Comparison of ENCODE assay signal across 14 mouse cellular contexts in genomic region chr11:72496066-72496465, GRCm38 (mm10). TPM values are rescaled to one million over a fixed set of nuclear protein-coding genes. Genes with fewer than 3 reads are reported as not detected.
"Had no signal": no experiment of that assay in that cellular context is flagged by ENCODE, and none has a peak within 500 bp of the region (broad histone marks: within the 10 kb centered on the region; RNA-seq: fewer than 3 reads in every experiment).

No protein-coding gene starts in this region.

- H3K36me3 ChIP-seq: limb, embryonic 10.5 days; midbrain, embryonic 15.5 days; neural tube, embryonic 12.5 days had no signal

- H3K9me3 ChIP-seq: limb, embryonic 10.5 days; midbrain, embryonic 15.5 days; neural tube, embryonic 12.5 days had no signal

- H3K27me3 ChIP-seq: midbrain, embryonic 15.5 days had no signal

- DNase-seq: kidney, adult 2 months; kidney, postnatal 25 days; lung, adult 2 months; retina, postnatal 1 day; right cerebral cortex, postnatal 4 days had no signal

- H3K4me3 ChIP-seq: left cerebral cortex, adult 2 months; limb, embryonic 10.5 days; midbrain, embryonic 15.5 days; neural tube, embryonic 12.5 days had no signal

- H3K9ac ChIP-seq: liver, embryonic 14.5 days; midbrain, embryonic 15.5 days; neural tube, embryonic 12.5 days had no signal

- H3K27ac ChIP-seq: left cerebral cortex, adult 2 months; limb, embryonic 10.5 days; liver, embryonic 14.5 days; macrophage; midbrain, embryonic 15.5 days; neural tube, embryonic 12.5 days had no signal

- H3K4me2 ChIP-seq: midbrain, embryonic 15.5 days; neural tube, embryonic 12.5 days had no signal

- ATAC-seq: hindbrain, embryonic 16.5 days; inflammation-experienced regulatory T-cells, adult 6 months; lung, postnatal 0 days; midbrain, embryonic 15.5 days had no signal

RNA-seq across cellular contexts. Expression of gene Spns2, which starts 6.4 kb away (rescaled TPM):
- polyA plus RNA-seq: inflammation-experienced regulatory T-cells, adult 6 months; macrophage had no signal

RNA-seq across cellular contexts. Expression of gene Spns3, which starts 54.2 kb away (rescaled TPM):
- polyA plus RNA-seq: hindbrain, embryonic 16.5 days; macrophage; midbrain, embryonic 15.5 days; neural tube, embryonic 12.5 days had no signal
